Mouse (Mus musculus) MEL (cell line): Measurements from ENCODE around the gene Lin7a.

Experiments used
- CTCF ChIP-seq, 3 experiments: IDR thresholded peaks in 2 of 3; conservative IDR thresholded peaks in 1 of 3; 2 replicates each; pipeline ENCODE4 v1.5.1; 2011 to 2012; ENCODE audit warnings: low read length in 3 of 3, low read depth in 2 of 3, mild to moderate bottlenecking in 2 of 3, improper control_type of control experiment in 1 of 3, inconsistent platforms in 1 of 3, mixed read lengths in 1 of 3, moderate library complexity in 1 of 3; ENCODE audit not compliant: control insufficient read depth in 1 of 3, insufficient read depth in 1 of 3, poor library complexity in 1 of 3, severe bottlenecking in 1 of 3
- HCFC1 ChIP-seq: IDR thresholded peaks from 2 replicates; pipeline ENCODE4 v1.6.1; 2012; ENCODE audit warnings: low read depth, mild to moderate bottlenecking, inconsistent platforms, low read length, improper control_type of control experiment, moderate library complexity
- MAX ChIP-seq: IDR thresholded peaks from 2 replicates; pipeline ENCODE4 v1.6.1; 2011; ENCODE audit warnings: low read length, improper control_type of control experiment
- MYB ChIP-seq: IDR thresholded peaks from 2 replicates; pipeline ENCODE4 v1.6.1; 2011; ENCODE audit warnings: mild to moderate bottlenecking, low read depth, low read length, improper control_type of control experiment
- NRF1 ChIP-seq: IDR thresholded peaks from 2 replicates; pipeline ENCODE4 v1.6.1; 2014; ENCODE audit warnings: low read depth, mild to moderate bottlenecking, inconsistent platforms, low read length, improper control_type of control experiment, moderate library complexity; ENCODE audit not compliant: poor library complexity, insufficient read depth, severe bottlenecking
- POLR2A ChIP-seq, 2 experiments: IDR thresholded peaks; 2 replicates each; pipeline ENCODE4 v1.6.1; 2011 to 2012; ENCODE audit warnings: low read length in 2 of 2, mild to moderate bottlenecking in 2 of 2, control low read depth in 1 of 2, improper control_type of control experiment in 1 of 2, low read depth in 1 of 2, moderate library complexity in 1 of 2; ENCODE audit not compliant: control insufficient read depth in 1 of 2, insufficient read depth in 1 of 2, poor library complexity in 1 of 2
- POLR2AphosphoS2 ChIP-seq: IDR thresholded peaks from 2 replicates; pipeline ENCODE4 v1.6.1; 2011; ENCODE audit warnings: low read length, improper control_type of control experiment
- POLR2AphosphoS5 ChIP-seq: IDR thresholded peaks from 2 replicates; pipeline ENCODE4 v1.6.1; 2012; ENCODE audit warnings: low read depth, borderline replicate concordance, mild to moderate bottlenecking, inconsistent platforms, low read length, moderate library complexity, mixed read lengths
- RAD21 ChIP-seq: IDR thresholded peaks from 2 replicates; pipeline ENCODE4 v1.6.1; 2011; ENCODE audit warnings: mild to moderate bottlenecking, low read depth, low read length, improper control_type of control experiment
- RCOR1 ChIP-seq: IDR thresholded peaks from 2 replicates; pipeline ENCODE4 v1.6.1; 2012; ENCODE audit warnings: low read depth, mild to moderate bottlenecking, inconsistent platforms, low read length, improper control_type of control experiment
- ZNF384 ChIP-seq: IDR thresholded peaks from 2 replicates; pipeline ENCODE4 v1.6.1; 2012; ENCODE audit warnings: low read depth, mild to moderate bottlenecking, inconsistent platforms, low read length, improper control_type of control experiment

GRCm38 (mm10) chr10:107224596-107225330, 46.7 kb upstream of the Lin7a start:
- no peak for TF ChIP-seq CTCF (IDR thresholded peaks at IDR 0.05 in 2 of 3, conservative IDR thresholded peaks at IDR 0.05 in 1 of 3; ENCODE audit: control insufficient read depth in 1 of 3, insufficient read depth in 1 of 3, low read depth in 2 of 3, low read length in 3 of 3, poor library complexity in 1 of 3, severe bottlenecking in 1 of 3)
- no peak for TF ChIP-seq POLR2A (IDR thresholded peaks at IDR 0.05; ENCODE audit: control insufficient read depth in 1 of 2, insufficient read depth in 1 of 2, low read depth in 1 of 2, low read length in 2 of 2, poor library complexity in 1 of 2)
- TF ChIP-seq RAD21: no peak
- no peak for TF ChIP-seq RCOR1
- no peak for TF ChIP-seq POLR2AphosphoS5
- TF ChIP-seq HCFC1: no peak
- TF ChIP-seq ZNF384: no peak
- TF ChIP-seq MYB: no peak
- no peak for TF ChIP-seq MAX
- no peak for TF ChIP-seq NRF1
- TF ChIP-seq POLR2AphosphoS2: no peak
